Mouse (Mus musculus) ES-Bruce4 (cell line): ENCODE measurements around the gene Ppp2r5e. TPM values are rescaled to one million over a fixed set of nuclear protein-coding genes. Genes with fewer than 3 reads are reported as not detected.

Experiments
- H3K27ac ChIP-seq: 2 replicates; pipeline ENCODE4 v1.5.1; 2012; ENCODE audit warnings: low read length, inconsistent platforms; ENCODE audit not compliant: insufficient read depth
- H3K27me3 ChIP-seq: 2 replicates; pipeline ENCODE4 v1.6.1; 2012; ENCODE audit warnings: mild to moderate bottlenecking, low read length, inconsistent platforms; ENCODE audit not compliant: control insufficient read depth, poor library complexity, insufficient read depth, severe bottlenecking
- H3K36me3 ChIP-seq: 2 replicates; pipeline ENCODE4 v1.6.1; 2012; ENCODE audit warnings: inconsistent platforms, mild to moderate bottlenecking, low read length, moderate library complexity; ENCODE audit not compliant: control insufficient read depth, poor library complexity, insufficient read depth, severe bottlenecking
- H3K4me1 ChIP-seq: one replicate; pipeline ENCODE4 v1.8.1; 2011; ENCODE audit warnings: low read length; ENCODE audit not compliant: control insufficient read depth, insufficient read depth
- H3K4me3 ChIP-seq: 2 replicates; pipeline ENCODE4 v1.5.1; 2011; ENCODE audit warnings: low read depth, mild to moderate bottlenecking, low read length
- H3K9ac ChIP-seq: 2 replicates; pipeline ENCODE4 v1.6.1; 2012; ENCODE audit warnings: low read depth, mild to moderate bottlenecking, inconsistent platforms; ENCODE audit not compliant: poor library complexity, severe bottlenecking
- H3K9me3 ChIP-seq: replicated peaks from 2 replicates; pipeline ENCODE4 v1.6.1; 2012; ENCODE audit warnings: mild to moderate bottlenecking, low read length, inconsistent platforms; ENCODE audit not compliant: control insufficient read depth, poor library complexity, insufficient read depth, severe bottlenecking
- CTCF ChIP-seq: IDR thresholded peaks from one replicate; pipeline ENCODE4 v1.8.1; 2011; ENCODE audit warnings: low read depth, low read length
- EP300 ChIP-seq: IDR thresholded peaks from 2 replicates; pipeline ENCODE4 v1.6.1; 2011; ENCODE audit warnings: low read depth, low read length; ENCODE audit not compliant: insufficient read depth
- POLR2A ChIP-seq: IDR thresholded peaks from one replicate; pipeline ENCODE4 v1.8.1; 2011; ENCODE audit warnings: low read length; ENCODE audit not compliant: insufficient read depth
- polyA plus RNA-seq: library from polyadenylated mRNA; stranded (reverse); fragments of >200 nt; gene quantifications from 2 replicates; pipeline ENCODE4 v1.2.4, GENCODE M21; 2011; ENCODE audit warnings: low read depth; ENCODE audit not compliant: missing spikeins, insufficient read depth, insufficient read length

Gene Ppp2r5e
- polyA plus RNA-seq, 1 experiment: 51.0 TPM

DNA sequence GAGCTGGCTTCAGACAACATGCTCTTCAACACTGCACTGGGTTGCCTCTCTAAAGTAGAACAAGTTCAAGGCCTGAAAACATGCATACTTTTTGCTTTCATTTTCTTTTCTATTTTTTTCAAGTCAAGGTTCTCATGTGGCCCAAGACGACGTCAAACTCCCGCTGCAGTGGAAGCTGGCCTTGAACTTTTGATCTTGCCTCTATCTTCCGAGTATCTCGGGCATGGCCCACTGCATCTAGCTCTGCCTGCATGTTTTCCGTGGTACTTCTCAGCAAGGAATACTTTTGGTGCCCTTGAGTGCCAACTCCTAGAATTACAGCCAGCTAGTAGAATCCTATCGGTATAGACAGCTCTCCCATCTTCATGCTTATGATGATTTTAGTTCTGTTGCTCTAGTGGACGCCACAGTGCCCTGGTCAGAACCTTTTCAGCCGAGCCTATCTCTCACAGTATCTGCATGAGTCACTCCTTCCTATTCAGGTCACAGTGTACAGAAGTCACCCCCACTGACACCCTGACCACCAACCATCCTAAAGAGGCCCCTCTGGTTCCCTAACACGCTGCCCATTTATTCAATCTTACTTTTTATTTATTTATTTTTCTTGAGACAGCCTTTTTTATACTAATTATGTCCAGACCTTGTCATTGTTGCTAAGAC, 39.9 kb upstream of the Ppp2r5e start:
- 0 out of 2 replicates have a peak, but pooled peaks cover 6% of the 10 kb centered on the region for H3K9me3 ChIP-seq
- H3K27ac ChIP-seq: no peak overlapping the region
- H3K36me3 ChIP-seq: peaks cover 5% of the 10 kb centered on the region; the same call in 1 of the 2 replicates
- no peak for TF ChIP-seq EP300
- TF ChIP-seq POLR2A: no peak
- no peak for TF ChIP-seq CTCF
- no peak overlapping the region for H3K4me3 ChIP-seq
- no peaks in the 10 kb centered on the region for H3K4me1 ChIP-seq
- no peaks in the 10 kb centered on the region for H3K27me3 ChIP-seq
- H3K9ac ChIP-seq: no peak overlapping the region

GRCm38 (mm10) chr12:75629618-75630017, 33.6 kb upstream of the Ppp2r5e start:
- TF ChIP-seq EP300: no peak
- TF ChIP-seq POLR2A: no peak
- TF ChIP-seq CTCF: peak; percentile 54
- Histone ChIP-seq H3K9ac (no peak overlapping the region), H3K27me3 (no peaks in the 10 kb centered on the region), H3K4me1 (no peaks in the 10 kb centered on the region), H3K9me3 (no peaks in the 10 kb centered on the region), H3K27ac (no peak overlapping the region), H3K36me3 (peaks cover 5% of the 10 kb centered on the region; the same call in 1 of the 2 replicates), H3K4me3 (no peak overlapping the region)

- H3K36me3 ChIP-seq: no peaks in the 10 kb centered on the region
- H3K27me3 ChIP-seq: no peaks in the 10 kb centered on the region
- TF ChIP-seq POLR2A (no peak), CTCF (no peak), EP300 (no peak)
- H3K4me3 ChIP-seq: no peak overlapping the region
- no peak overlapping the region for H3K9ac ChIP-seq
- H3K27ac ChIP-seq: no peak overlapping the region
- no peaks in the 10 kb centered on the region for H3K4me1 ChIP-seq
- no peaks in the 10 kb centered on the region for H3K9me3 ChIP-seq
Observed at GRCm38 (mm10) chr12:75623292-75623691, 27.2 kb upstream of the Ppp2r5e start.

DNA sequence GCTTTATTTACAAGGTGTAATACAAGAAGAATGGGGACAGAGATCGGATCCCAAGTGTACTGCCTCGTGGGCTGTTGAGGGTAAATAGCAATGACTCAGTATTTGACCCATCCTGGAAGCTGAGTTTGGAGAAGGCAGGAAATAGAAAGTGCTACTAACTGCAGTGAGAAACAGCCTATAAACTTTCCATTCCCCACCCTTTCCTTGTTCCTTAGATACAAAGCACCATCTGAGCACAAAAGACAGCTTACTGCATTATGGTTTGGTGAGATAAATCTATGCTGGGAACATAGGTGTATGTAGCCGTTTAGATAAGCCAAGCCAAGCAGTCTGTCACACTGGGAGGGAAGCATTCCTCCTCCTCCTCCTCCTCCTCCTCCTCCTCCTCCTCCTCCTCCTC, 26.8 kb upstream of the Ppp2r5e start:
- no peaks in the 10 kb centered on the region for H3K27me3 ChIP-seq
- no peaks in the 10 kb centered on the region for H3K36me3 ChIP-seq
- H3K9me3 ChIP-seq: no peaks in the 10 kb centered on the region
- TF ChIP-seq POLR2A: no peak
- TF ChIP-seq CTCF: no peak
- TF ChIP-seq EP300: no peak
- no peaks in the 10 kb centered on the region for H3K4me1 ChIP-seq
- no peak overlapping the region for H3K27ac ChIP-seq
- no peak overlapping the region for H3K9ac ChIP-seq
- H3K4me3 ChIP-seq: no peak overlapping the region

DNA sequence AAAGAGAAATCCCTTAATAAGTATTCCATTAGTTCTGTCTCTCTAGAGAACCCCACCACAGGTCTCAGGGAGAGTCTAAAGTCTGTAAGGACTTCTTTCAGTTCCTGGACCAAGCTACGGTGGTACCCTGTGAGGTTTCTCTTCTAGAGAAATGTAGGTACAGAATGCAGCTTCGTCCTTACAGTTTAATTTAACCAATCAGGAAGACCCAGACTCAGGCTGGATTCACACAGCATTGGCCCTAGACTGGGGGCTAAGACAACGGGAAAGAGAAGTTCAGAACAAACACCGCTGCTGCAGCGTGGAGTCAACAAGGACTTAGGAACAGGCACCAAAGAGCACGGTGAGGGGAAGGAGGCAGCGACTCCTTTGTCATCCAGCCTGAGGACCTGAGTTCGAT, 20.8 kb upstream of the Ppp2r5e start:
- H3K36me3 ChIP-seq: no peaks in the 10 kb centered on the region
- TF ChIP-seq EP300: no peak
- TF ChIP-seq POLR2A: no peak
- no peak for TF ChIP-seq CTCF
- no peaks in the 10 kb centered on the region for H3K27me3 ChIP-seq
- H3K27ac ChIP-seq: no peak overlapping the region
- no peak overlapping the region for H3K4me3 ChIP-seq
- H3K9me3 ChIP-seq: no peaks in the 10 kb centered on the region
- H3K9ac ChIP-seq: no peak overlapping the region
- H3K4me1 ChIP-seq: no peaks in the 10 kb centered on the region

GRCm38 (mm10) chr12:75616158-75616791, 20.2 kb upstream of the Ppp2r5e start:
- Histone ChIP-seq H3K27ac (no peak overlapping the region), H3K9ac (peak overlapping the region; percentile 27), H3K27me3 (no peaks in the 10 kb centered on the region), H3K4me3 (peak overlapping the region; percentile 64), H3K9me3 (no peaks in the 10 kb centered on the region), H3K36me3 (no peaks in the 10 kb centered on the region), H3K4me1 (no peaks in the 10 kb centered on the region)
- TF ChIP-seq CTCF (no peak), EP300 (no peak), POLR2A (no peak)
